Mouse (Mus musculus): ENCODE results near the gene A630023A22Rik. TPM values are rescaled to one million over a fixed set of nuclear protein-coding genes. Genes with fewer than 3 reads are reported as not detected.

Gene A630023A22Rik
- total and polyA plus RNA-seq, 2 experiments from 2014 or later = not detected

DNA sequence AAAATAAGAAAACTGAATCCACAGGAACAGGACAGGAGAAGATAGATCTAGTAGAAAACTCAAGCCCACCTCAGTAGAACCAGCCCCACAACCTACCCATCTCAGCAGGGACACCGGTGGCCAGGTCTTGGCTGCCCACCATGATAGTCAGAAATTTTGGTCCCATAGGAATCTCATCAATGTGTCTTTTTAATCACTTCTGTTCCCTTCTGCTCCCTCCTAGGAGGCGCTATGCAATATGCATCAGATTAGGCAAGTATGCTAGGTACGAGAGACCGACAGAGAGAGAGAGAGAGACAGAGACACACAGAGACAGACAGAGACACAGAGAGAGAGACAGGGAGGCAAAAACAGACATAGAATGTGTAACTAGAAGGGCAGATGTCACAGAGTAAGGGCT lies 19.1 kb upstream of the A630023A22Rik start:
- Histone ChIP-seq H3K36me3 (ENCODE audit: insufficient read depth) (no peaks in the 10 kb centered on the region), H3K4me1 (ENCODE audit: insufficient read depth) (no peaks in the 10 kb centered on the region), H3K9me3 (ENCODE audit: low read length) (no peaks in the 10 kb centered on the region), H3K9ac (no peak overlapping the region), H3K4me3 (ENCODE audit: low read depth, low read length) (no peak overlapping the region), H3K4me2 (ENCODE audit: low read depth) (no peak overlapping the region), H3K27ac (ENCODE audit: low read depth, low read length) (no peak overlapping the region), H3K27me3 (ENCODE audit: insufficient read depth, low read length) (no peaks in the 10 kb centered on the region)
- DNase-seq (no peak), ATAC-seq (no peak)
- TF ChIP-seq CTCF (IDR thresholded peaks at IDR 0.05; ENCODE audit: low read depth) = no peak
- WGBS = 95% methylated on average over 4 of the region's 4 CpGs

DNA sequence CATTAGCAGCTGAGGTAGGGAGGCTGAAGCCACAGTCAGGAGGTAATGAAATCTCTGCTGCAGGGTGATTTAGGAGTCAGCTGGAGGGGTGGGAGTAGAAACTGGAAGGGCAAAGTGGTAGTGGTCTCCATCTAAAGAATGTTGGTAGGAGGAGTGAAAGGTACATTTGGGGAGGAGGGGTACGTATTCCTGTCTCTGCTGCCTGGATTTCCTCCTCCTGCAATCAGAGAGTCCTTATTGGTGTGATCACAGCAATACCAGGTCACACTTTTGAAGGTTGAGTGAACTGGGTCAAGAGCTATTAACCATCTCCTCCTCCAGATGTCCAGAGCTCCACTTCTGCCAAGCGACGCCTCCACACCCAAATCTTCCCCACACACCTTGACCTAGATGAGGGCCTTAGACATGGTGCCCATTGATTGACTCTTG lies 18.4 kb upstream of the A630023A22Rik start:
- no peaks in the 10 kb centered on the region for H3K9me3 ChIP-seq (ENCODE audit: low read length)
- no peak overlapping the region for H3K4me2 ChIP-seq (ENCODE audit: low read depth)
- no peaks in the 10 kb centered on the region for H3K4me1 ChIP-seq (ENCODE audit: insufficient read depth)
- no peak for TF ChIP-seq CTCF (IDR thresholded peaks at IDR 0.05; ENCODE audit: low read depth)
- DNase-seq (no peak), ATAC-seq (no peak)
- no peaks in the 10 kb centered on the region for H3K27me3 ChIP-seq (ENCODE audit: insufficient read depth, low read length)
- no peaks in the 10 kb centered on the region for H3K36me3 ChIP-seq (ENCODE audit: insufficient read depth)
- H3K9ac ChIP-seq = no peak overlapping the region
- H3K4me3 ChIP-seq (ENCODE audit: low read depth, low read length) = no peak overlapping the region
- 89% methylated on average over 3 of the region's 3 CpGs for WGBS
- H3K27ac ChIP-seq (ENCODE audit: low read depth, low read length) = no peak overlapping the region

DNA sequence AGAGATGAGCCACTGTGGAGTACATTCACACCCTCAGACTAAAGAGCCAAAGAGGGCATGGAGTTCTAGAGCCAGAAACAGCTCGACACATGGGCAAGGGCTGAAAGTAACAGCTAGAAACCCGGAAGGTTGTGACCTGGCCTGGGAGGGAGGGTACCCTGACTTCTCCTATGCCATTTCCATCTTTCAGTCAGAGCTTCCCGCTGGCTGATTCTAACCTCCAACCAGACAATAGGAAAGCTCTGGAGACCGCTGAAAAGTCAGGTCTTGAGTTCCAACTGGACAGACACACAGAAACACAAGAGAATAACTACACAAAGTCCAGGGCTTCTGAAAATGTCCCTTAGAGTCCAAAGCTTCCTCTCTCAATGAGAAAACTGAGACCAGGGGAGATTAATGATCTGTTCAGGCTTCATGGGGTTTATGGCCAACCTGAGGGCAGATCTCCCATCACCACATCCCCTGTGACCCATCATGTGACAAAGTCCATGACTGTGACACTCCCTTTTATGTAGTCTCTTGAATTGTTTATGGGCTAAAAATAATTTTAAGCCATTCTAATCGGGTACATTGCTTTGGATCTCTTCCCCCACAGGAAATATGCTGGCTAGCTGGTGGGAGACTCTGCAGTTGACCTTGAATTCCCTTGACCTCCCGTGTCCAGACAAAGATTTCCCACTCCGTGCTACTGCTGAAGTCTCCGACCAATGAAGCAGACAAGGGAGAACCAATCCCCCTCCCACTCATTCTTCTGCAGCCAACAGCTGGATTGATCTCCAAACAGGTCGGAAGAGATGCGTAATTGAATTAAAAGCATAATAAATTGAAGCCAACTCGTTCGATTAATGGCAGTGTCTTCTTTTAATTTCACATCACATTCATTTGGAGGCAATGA lies 17.7 kb upstream of the A630023A22Rik start:
- no peaks in the 10 kb centered on the region for H3K27me3 ChIP-seq (ENCODE audit: insufficient read depth, low read length)
- H3K4me2 ChIP-seq (ENCODE audit: low read depth) = no peak overlapping the region
- H3K9me3 ChIP-seq (ENCODE audit: low read length) = no peaks in the 10 kb centered on the region
- no peak overlapping the region for H3K27ac ChIP-seq (ENCODE audit: low read depth, low read length)
- H3K36me3 ChIP-seq (ENCODE audit: insufficient read depth) = no peaks in the 10 kb centered on the region
- TF ChIP-seq CTCF (IDR thresholded peaks at IDR 0.05; ENCODE audit: low read depth) = no peak
- H3K4me1 ChIP-seq (ENCODE audit: insufficient read depth) = no peaks in the 10 kb centered on the region
- no peak overlapping the region for H3K9ac ChIP-seq
- H3K4me3 ChIP-seq (ENCODE audit: low read depth, low read length) = no peak overlapping the region
- WGBS = 83% methylated on average over 12 of the region's 12 CpGs
- no peak for ATAC-seq
- DNase-seq = no peak

GRCm38 (mm10) chr14:34119046-34119723 lies 16.6 kb upstream of the A630023A22Rik start:
- Histone ChIP-seq H3K4me2 (ENCODE audit: low read depth) (no peak overlapping the region), H3K27me3 (ENCODE audit: insufficient read depth, low read length) (no peaks in the 10 kb centered on the region), H3K4me3 (ENCODE audit: low read depth, low read length) (no peak overlapping the region), H3K4me1 (ENCODE audit: insufficient read depth) (no peaks in the 10 kb centered on the region), H3K9me3 (ENCODE audit: low read length) (no peaks in the 10 kb centered on the region), H3K27ac (ENCODE audit: low read depth, low read length) (no peak overlapping the region), H3K9ac (no peak overlapping the region), H3K36me3 (ENCODE audit: insufficient read depth) (no peaks in the 10 kb centered on the region)
- TF ChIP-seq CTCF (IDR thresholded peaks at IDR 0.05; ENCODE audit: low read depth) = no peak
- 75% methylated on average over 7 of the region's 7 CpGs for WGBS
- no peak for DNase-seq
- ATAC-seq = no peak

DNA sequence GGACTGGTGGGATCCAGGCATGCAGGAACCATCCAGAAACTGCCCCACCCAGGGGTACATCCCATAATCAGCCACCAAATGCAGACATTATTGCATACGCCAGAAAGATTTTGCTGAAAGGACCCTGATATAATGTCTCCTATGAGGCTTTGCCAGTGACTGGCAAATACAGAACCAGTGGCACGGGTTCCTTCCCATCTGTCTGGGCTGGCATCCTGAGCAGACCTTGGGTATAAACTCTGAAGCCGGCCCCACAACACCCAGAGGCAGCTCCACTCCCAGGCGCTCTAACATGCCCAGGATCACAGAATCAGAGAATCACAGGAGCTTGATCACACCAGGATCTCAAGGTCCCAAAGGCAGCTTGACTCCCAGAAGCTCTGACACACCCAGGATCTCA lies 11.8 kb upstream of the A630023A22Rik start:
- H3K9ac ChIP-seq = no peak overlapping the region
- H3K27me3 ChIP-seq (ENCODE audit: insufficient read depth, low read length) = no peaks in the 10 kb centered on the region
- H3K4me3 ChIP-seq (ENCODE audit: low read depth, low read length) = no peak overlapping the region
- no peaks in the 10 kb centered on the region for H3K9me3 ChIP-seq (ENCODE audit: low read length)
- WGBS = 75% methylated on average over 4 of the region's 4 CpGs
- H3K4me2 ChIP-seq (ENCODE audit: low read depth) = no peak overlapping the region
- no peak for TF ChIP-seq CTCF (IDR thresholded peaks at IDR 0.05; ENCODE audit: low read depth)
- H3K36me3 ChIP-seq (ENCODE audit: insufficient read depth) = no peaks in the 10 kb centered on the region
- no peak overlapping the region for H3K27ac ChIP-seq (ENCODE audit: low read depth, low read length)
- H3K4me1 ChIP-seq (ENCODE audit: insufficient read depth) = no peaks in the 10 kb centered on the region
- peak; percentile 9 for DNase-seq
- ATAC-seq = no peak

- no peak overlapping the region for H3K27ac ChIP-seq (ENCODE audit: low read depth, low read length)
- no peaks in the 10 kb centered on the region for H3K27me3 ChIP-seq (ENCODE audit: insufficient read depth, low read length)
- H3K4me3 ChIP-seq (ENCODE audit: low read depth, low read length) = no peak overlapping the region
- 88% methylated on average over 4 of the region's 4 CpGs for WGBS
- TF ChIP-seq CTCF (IDR thresholded peaks at IDR 0.05; ENCODE audit: low read depth) = no peak
- no peak for DNase-seq
- H3K4me2 ChIP-seq (ENCODE audit: low read depth) = no peak overlapping the region
- ATAC-seq = no peak
- H3K9me3 ChIP-seq (ENCODE audit: low read length) = no peaks in the 10 kb centered on the region
- no peak overlapping the region for H3K9ac ChIP-seq
- H3K4me1 ChIP-seq (ENCODE audit: insufficient read depth) = no peaks in the 10 kb centered on the region
- no peaks in the 10 kb centered on the region for H3K36me3 ChIP-seq (ENCODE audit: insufficient read depth)
Observed at GRCm38 (mm10) chr14:34107594-34107993, 5.0 kb upstream of the A630023A22Rik start.
